Comparison of ENCODE assay signal across 7 mouse cellular contexts in genomic region chr3:27862821-27863740, GRCm38 (mm10). TPM values are rescaled to one million over a fixed set of nuclear protein-coding genes. Genes with fewer than 3 reads are reported as not detected.
DNase-seq lines count a peak whose midpoint lies in the region; ATAC-seq and TF ChIP-seq lines count a peak whose summit lies in the region.

No protein-coding gene starts in this region.

- H3K4me3 ChIP-seq in bone marrow, adult 2 months (replicated peaks; ENCODE audit: control insufficient read depth, low read depth, low read length), result peak overlapping the region; percentile 46
- H3K4me3 ChIP-seq in embryonic fibroblast, embryonic 13.5 days (ENCODE audit: insufficient read depth, low read length), result no peak overlapping the region
- H3K4me3 ChIP-seq in heart, embryonic 10.5 days, result peak overlapping the region; percentile 49
- H3K4me3 ChIP-seq in kidney, embryonic 14.5 days (ENCODE audit: low read length), result peak overlapping the region; percentile 27
- peak overlapping the region; percentile 25 for H3K4me3 ChIP-seq in limb, embryonic 12.5 days (replicated peaks)
- H3K4me3 ChIP-seq in midbrain, embryonic 13.5 days (replicated peaks), result peak overlapping the region; percentile 27
- H3K4me3 ChIP-seq in stomach, postnatal 0 days (ENCODE audit: low read depth, low read length), result peak overlapping the region; percentile 19; the same call in 1 of the 2 replicates

- H3K4me1 ChIP-seq in bone marrow, adult 2 months (ENCODE audit: control insufficient read depth, insufficient read depth, low read length), result no peaks in the 10 kb centered on the region
- peaks cover 22% of the 10 kb centered on the region for H3K4me1 ChIP-seq in embryonic fibroblast, embryonic 13.5 days (ENCODE audit: control insufficient read depth, insufficient read depth, low read length)
- peaks cover 56% of the 10 kb centered on the region for H3K4me1 ChIP-seq in heart, embryonic 10.5 days
- H3K4me1 ChIP-seq in kidney, embryonic 14.5 days (ENCODE audit: control insufficient read depth, insufficient read depth, low read length), result peaks cover 29% of the 10 kb centered on the region
- peaks cover 46% of the 10 kb centered on the region for H3K4me1 ChIP-seq in limb, embryonic 12.5 days (replicated peaks)
- peaks cover 33% of the 10 kb centered on the region for H3K4me1 ChIP-seq in midbrain, embryonic 13.5 days (replicated peaks)
- peaks cover 15% of the 10 kb centered on the region for H3K4me1 ChIP-seq in stomach, postnatal 0 days (replicated peaks; ENCODE audit: control insufficient read depth, insufficient read depth)

- TF ChIP-seq EP300 in stomach, postnatal 0 days (optimal IDR thresholded peaks at IDR 0.05), result no peak

- no peak for TF ChIP-seq CTCF in bone marrow, adult 2 months (IDR thresholded peaks at IDR 0.05; ENCODE audit: control insufficient read depth, insufficient read depth, low read length)
- no peak for TF ChIP-seq CTCF in embryonic fibroblast, embryonic 13.5 days (IDR thresholded peaks at IDR 0.05; ENCODE audit: borderline replicate concordance, insufficient read depth, low read length)
- peak; percentile 66 for TF ChIP-seq CTCF in stomach, postnatal 0 days (IDR thresholded peaks at IDR 0.05; ENCODE audit: low read depth)

- no peaks in the 10 kb centered on the region for H3K27me3 ChIP-seq in heart, embryonic 10.5 days (ENCODE audit: insufficient read depth, poor library complexity, severe bottlenecking)
- H3K27me3 ChIP-seq in kidney, embryonic 14.5 days (ENCODE audit: control insufficient read depth, insufficient read depth, low read length), result no peaks in the 10 kb centered on the region
- no peaks in the 10 kb centered on the region for H3K27me3 ChIP-seq in limb, embryonic 12.5 days
- no peaks in the 10 kb centered on the region for H3K27me3 ChIP-seq in midbrain, embryonic 13.5 days
- H3K27me3 ChIP-seq in stomach, postnatal 0 days (ENCODE audit: control insufficient read depth, insufficient read depth, low read length), result no peaks in the 10 kb centered on the region

- ATAC-seq in kidney, embryonic 14.5 days (ENCODE audit: low FRiP score, low TSS enrichment), result peak; percentile 82
- ATAC-seq in limb, embryonic 12.5 days (ENCODE audit: insufficient number of reproducible peaks, insufficient read depth, low FRiP score, low TSS enrichment, low read depth), result peak; percentile 89
- ATAC-seq in midbrain, embryonic 13.5 days, result peak; percentile 87
- ATAC-seq in stomach, postnatal 0 days (ENCODE audit: low FRiP score, low TSS enrichment), result peak; percentile 88

- H3K36me3 ChIP-seq in heart, embryonic 10.5 days, result no peaks in the 10 kb centered on the region
- H3K36me3 ChIP-seq in kidney, embryonic 14.5 days (ENCODE audit: control insufficient read depth, insufficient read depth, low read length), result no peaks in the 10 kb centered on the region
- H3K36me3 ChIP-seq in limb, embryonic 12.5 days, result no peaks in the 10 kb centered on the region
- no peaks in the 10 kb centered on the region for H3K36me3 ChIP-seq in midbrain, embryonic 13.5 days
- no peaks in the 10 kb centered on the region for H3K36me3 ChIP-seq in stomach, postnatal 0 days (ENCODE audit: control insufficient read depth, insufficient read depth, low read length)

- H3K27ac ChIP-seq in bone marrow, adult 2 months (ENCODE audit: control insufficient read depth, insufficient read depth, low read depth, low read length, poor library complexity), result no peak overlapping the region
- peak overlapping the region; percentile 94 for H3K27ac ChIP-seq in embryonic fibroblast, embryonic 13.5 days (ENCODE audit: insufficient read depth, low read length)
- H3K27ac ChIP-seq in heart, embryonic 10.5 days, result peak overlapping the region; percentile 90
- peak overlapping the region; percentile 89 for H3K27ac ChIP-seq in kidney, embryonic 14.5 days (ENCODE audit: low read depth, low read length)
- peak overlapping the region; percentile 95 for H3K27ac ChIP-seq in limb, embryonic 12.5 days
- peak overlapping the region; percentile 67 for H3K27ac ChIP-seq in midbrain, embryonic 13.5 days
- peak overlapping the region; percentile 91 for H3K27ac ChIP-seq in stomach, postnatal 0 days (replicated peaks)

- peak overlapping the region; percentile 44; the same call in 1 of the 2 replicates for H3K9ac ChIP-seq in kidney, embryonic 14.5 days (ENCODE audit: low read depth, low read length)
- no peak overlapping the region for H3K9ac ChIP-seq in limb, embryonic 12.5 days (replicated peaks)
- peak overlapping the region; percentile 40; the same call in 1 of the 2 replicates for H3K9ac ChIP-seq in midbrain, embryonic 13.5 days (replicated peaks)
- peak overlapping the region; percentile 50 for H3K9ac ChIP-seq in stomach, postnatal 0 days (ENCODE audit: low read length)

- WGBS in bone marrow, adult 2 months, result 8% methylated on average over 16 of the region's 16 CpGs
- 9% methylated on average over 16 of the region's 16 CpGs for WGBS in heart, embryonic 10.5 days
- 3% methylated on average over 16 of the region's 16 CpGs for WGBS in kidney, embryonic 14.5 days
- 4% methylated on average over 16 of the region's 16 CpGs for WGBS in limb, embryonic 12.5 days
- 10% methylated on average over 16 of the region's 16 CpGs for WGBS in midbrain, embryonic 13.5 days
- WGBS in stomach, postnatal 0 days, result 5% methylated on average over 16 of the region's 16 CpGs

- H3K9me3 ChIP-seq in heart, embryonic 10.5 days, result no peaks in the 10 kb centered on the region
- H3K9me3 ChIP-seq in kidney, embryonic 14.5 days (ENCODE audit: control insufficient read depth, low read length), result no peaks in the 10 kb centered on the region
- no peaks in the 10 kb centered on the region for H3K9me3 ChIP-seq in limb, embryonic 12.5 days
- H3K9me3 ChIP-seq in midbrain, embryonic 13.5 days, result no peaks in the 10 kb centered on the region
- no peaks in the 10 kb centered on the region for H3K9me3 ChIP-seq in stomach, postnatal 0 days (ENCODE audit: control insufficient read depth, low read length)

- peak overlapping the region; percentile 43 for H3K4me2 ChIP-seq in kidney, embryonic 14.5 days (replicated peaks; ENCODE audit: low read depth, low read length)
- H3K4me2 ChIP-seq in limb, embryonic 12.5 days, result peak overlapping the region; percentile 49
- peak overlapping the region; percentile 51 for H3K4me2 ChIP-seq in midbrain, embryonic 13.5 days (replicated peaks)
- peak overlapping the region; percentile 52 for H3K4me2 ChIP-seq in stomach, postnatal 0 days (replicated peaks; ENCODE audit: low read depth)

- TF ChIP-seq POLR2A in bone marrow, adult 2 months (IDR thresholded peaks at IDR 0.05; ENCODE audit: borderline replicate concordance, control insufficient read depth, low read depth, low read length), result no peak
- peak; percentile 90 for TF ChIP-seq POLR2A in embryonic fibroblast, embryonic 13.5 days (IDR thresholded peaks at IDR 0.05; ENCODE audit: low read depth, low read length)

- DNase-seq in heart, embryonic 10.5 days (ENCODE audit: low spot score), result peak; percentile 91
- DNase-seq in stomach, postnatal 0 days (ENCODE audit: low spot score), result peak; percentile 76

RNA-seq across cellular contexts. Expression of gene Tmem212, which starts 33.1 kb away (rescaled TPM):
- polyA plus RNA-seq in bone marrow, adult 2 months (2011; ENCODE audit: insufficient read depth, insufficient read length, low replicate concordance, missing spikeins), result not detected in 2 replicates
- polyA plus RNA-seq in embryonic fibroblast, embryonic 13.5 days (2011; ENCODE audit: insufficient read length, low read depth, missing spikeins), result not detected in 2 replicates
- not detected in 2 replicates for polyA plus RNA-seq in heart, embryonic 10.5 days (2016; fragmentation: Nextera tagmentation; extraction: Ambion mirVana)
- polyA plus RNA-seq in kidney, embryonic 14.5 days (2014; fragmentation: Nextera tagmentation; extraction: Ambion mirVana), result not detected in 2 replicates
- not detected in 2 replicates for polyA plus RNA-seq in limb, embryonic 12.5 days (2016; fragmentation: Nextera tagmentation; extraction: Ambion mirVana)
- not detected in 2 replicates for polyA plus RNA-seq in midbrain, embryonic 13.5 days (2015; fragmentation: Nextera tagmentation; extraction: Ambion mirVana)
- polyA plus RNA-seq in stomach, postnatal 0 days (2015; fragmentation: Nextera tagmentation; extraction: Ambion mirVana), result not detected in 2 replicates
